Mouse (Mus musculus) brain, embryonic 14.5 days (tissue): ENCODE results near the gene Lad1. TPM values are rescaled to one million over a fixed set of nuclear protein-coding genes. Genes with fewer than 3 reads are reported as not detected.

ENCODE experiments used
- DNase-seq: peaks from one replicate; pipeline ENCODE4 v3.0.0-alpha.2; 2011; ENCODE audit warnings: low read depth
- CTCF ChIP-seq: fragments of 200-500 bp; IDR thresholded peaks from 2 replicates; pipeline ENCODE4 v1.5.1; 2012; ENCODE audit warnings: inconsistent platforms, mild to moderate bottlenecking, moderate library complexity, borderline replicate concordance; ENCODE audit not compliant: insufficient read depth, insufficient read length; ENCODE audit errors: extremely low read depth
- POLR2A ChIP-seq: fragments of 200-500 bp; IDR thresholded peaks from 2 replicates; pipeline ENCODE4 v1.6.1; 2012; ENCODE audit warnings: mild to moderate bottlenecking, inconsistent platforms, borderline replicate concordance; ENCODE audit not compliant: poor library complexity, insufficient read depth, insufficient read length, severe bottlenecking; ENCODE audit errors: extremely low read depth
- polyA plus RNA-seq: library from polyadenylated mRNA; depleted of rRNA; stranded (reverse); fragments of >200 nt; gene quantifications from 2 replicates; pipeline ENCODE4 v1.2.3, GENCODE M21; 2012

Gene Lad1
- polyA plus RNA-seq, 1 experiment = 0.81 TPM

- TF ChIP-seq POLR2A = no peak
- TF ChIP-seq CTCF = peak; percentile 86
- DNase-seq = peak; percentile 76
Observed at GRCm38 (mm10) chr1:135789815-135790214, 28.6 kb upstream of the Lad1 start.

GRCm38 (mm10) chr1:135792143-135792939, 26.1 kb upstream of the Lad1 start:
- DNase-seq = no peak
- no peak for TF ChIP-seq CTCF
- TF ChIP-seq POLR2A = no peak

GRCm38 (mm10) chr1:135793370-135794215, 24.8 kb upstream of the Lad1 start:
- no peak for TF ChIP-seq CTCF
- TF ChIP-seq POLR2A = no peak
- DNase-seq = peak; percentile 31

GRCm38 (mm10) chr1:135794216-135795134, 23.9 kb upstream of the Lad1 start:
- TF ChIP-seq CTCF (no peak), POLR2A (no peak)
- no peak for DNase-seq

GRCm38 (mm10) chr1:135798492-135798891, 19.9 kb upstream of the Lad1 start:
- TF ChIP-seq CTCF = no peak
- TF ChIP-seq POLR2A = no peak
- DNase-seq = no peak

- no peak for TF ChIP-seq POLR2A
- TF ChIP-seq CTCF = no peak
- DNase-seq = no peak
Observed at GRCm38 (mm10) chr1:135799109-135799627, 19.2 kb upstream of the Lad1 start.

GRCm38 (mm10) chr1:135800192-135800950, 18.0 kb upstream of the Lad1 start:
- peak; percentile 50 for DNase-seq
- TF ChIP-seq CTCF (no peak), POLR2A (no peak)

GRCm38 (mm10) chr1:135807546-135807945, 10.9 kb upstream of the Lad1 start:
- TF ChIP-seq CTCF (no peak), POLR2A (no peak)
- DNase-seq = no peak

- TF ChIP-seq CTCF (no peak), POLR2A (no peak)
- DNase-seq = no peak
Observed at GRCm38 (mm10) chr1:135810180-135810579, 8.2 kb upstream of the Lad1 start.
